Mouse (Mus musculus) lung, embryonic 14.5 days (tissue): ENCODE results near the gene Pygo2. TPM values are rescaled to one million over a fixed set of nuclear protein-coding genes. Genes with fewer than 3 reads are reported as not detected.

ENCODE experiments used
- ATAC-seq: fragments of 200-750 bp; cut with Nextera tagmentation; 2 replicates; pipeline ENCODE4 v1.8.0; 2017; ENCODE audit warnings: mild to moderate bottlenecking, moderate TSS enrichment, moderate library complexity; ENCODE audit not compliant: insufficient read depth
- DNase-seq: peaks from one replicate; pipeline ENCODE4 v3.0.0-alpha.2; 2015
- H3K27ac ChIP-seq: fragments of 300-500 bp; sonication (generic); 2 replicates; pipeline ENCODE4 v1.5.1; 2014; ENCODE audit warnings: low read depth, mild to moderate bottlenecking, moderate library complexity
- H3K27me3 ChIP-seq: fragments of 300-500 bp; sonication (generic); 2 replicates; pipeline ENCODE4 v1.6.1; 2014; ENCODE audit warnings: low read length, control low read depth; ENCODE audit not compliant: insufficient read depth
- H3K36me3 ChIP-seq: fragments of 300-500 bp; sonication (generic); 2 replicates; pipeline ENCODE4 v1.6.1; 2014; ENCODE audit warnings: control low read depth; ENCODE audit not compliant: insufficient read depth
- H3K4me1 ChIP-seq: fragments of 300-500 bp; sonication (generic); 2 replicates; pipeline ENCODE4 v1.6.1; 2014; ENCODE audit warnings: antibody characterized with exemption, control low read depth; ENCODE audit not compliant: insufficient read depth
- H3K4me2 ChIP-seq: fragments of 300-500 bp; sonication (generic); 2 replicates; pipeline ENCODE4 v1.6.1; 2014; ENCODE audit warnings: mild to moderate bottlenecking
- H3K4me3 ChIP-seq: fragments of 300-500 bp; sonication (generic); 2 replicates; pipeline ENCODE4 v1.5.1; 2014; ENCODE audit warnings: low read depth, low read length
- H3K9ac ChIP-seq: fragments of 300-500 bp; sonication (generic); 2 replicates; pipeline ENCODE4 v1.6.1; 2014
- H3K9me3 ChIP-seq: fragments of 300-500 bp; sonication (generic); 2 replicates; pipeline ENCODE4 v1.6.1; 2016; ENCODE audit warnings: low read depth, low read length, control low read depth
- CTCF ChIP-seq: IDR thresholded peaks from 2 replicates; pipeline ENCODE4 v1.5.1; 2016; ENCODE audit warnings: antibody characterized with exemption, low read depth
- WGBS: fragments of 180-500 bp; shearing (Covaris S2); extraction: QIAGEN DNeasy Blood & Tissue Kit; methylation state at CpG from one replicate; pipeline ENCODE4 v1.1.7; 2014; 5-methylcytosine and 5-hydroxymethylcytosine counted together
- polyA plus RNA-seq: library from polyadenylated mRNA; unstranded; fragments of >200 nt; fragmentation: Nextera tagmentation; extraction: Ambion mirVana; gene quantifications from 2 replicates; pipeline ENCODE4 v1.2.1, GENCODE M21; 2014

Gene Pygo2
- polyA plus RNA-seq, 1 experiment from 2014 or later: 54.0 TPM

- no peak for ATAC-seq
- Histone ChIP-seq H3K27me3 (no peaks in the 10 kb centered on the region), H3K27ac (peak overlapping the region; percentile 99), H3K4me1 (peaks cover 18% of the 10 kb centered on the region), H3K4me2 (peak overlapping the region; percentile 86), H3K36me3 (peaks cover 32% of the 10 kb centered on the region), H3K9me3 (no peaks in the 10 kb centered on the region), H3K4me3 (peak overlapping the region; percentile 55), H3K9ac (peak overlapping the region; percentile 58)
- TF ChIP-seq CTCF: no peak
- WGBS: 18% methylated on average over 2 of the region's 2 CpGs
- DNase-seq: no peak
Observed at GRCm38 (mm10) chr3:89417131-89417530, 12.9 kb upstream of the Pygo2 start.

DNA sequence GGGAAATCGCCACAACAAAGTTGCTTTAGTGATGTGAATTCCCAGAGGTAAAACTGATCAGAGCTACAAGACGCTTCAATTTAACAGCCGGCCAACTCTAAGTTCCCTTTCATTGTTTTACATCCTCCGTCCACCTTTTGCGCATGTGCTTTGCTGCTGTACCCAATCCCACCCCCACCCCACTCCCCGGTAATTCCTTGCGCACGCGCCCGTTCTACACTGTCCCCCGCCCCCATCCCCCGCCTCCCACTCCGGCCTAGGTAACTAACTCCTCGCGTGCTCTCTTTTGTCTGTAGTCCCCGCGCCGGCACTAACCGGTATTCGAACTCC is 12.2 kb upstream of the Pygo2 start:
- H3K36me3 ChIP-seq: peaks cover 32% of the 10 kb centered on the region
- H3K4me2 ChIP-seq: peak overlapping the region; percentile 86
- no peak for DNase-seq
- 0% methylated on average over 20 of the region's 20 CpGs for WGBS
- no peak for TF ChIP-seq CTCF
- ATAC-seq: peak; percentile 32
- H3K4me1 ChIP-seq: peaks cover 19% of the 10 kb centered on the region
- peak overlapping the region; percentile 55 for H3K4me3 ChIP-seq
- no peaks in the 10 kb centered on the region for H3K27me3 ChIP-seq
- H3K9ac ChIP-seq: peak overlapping the region; percentile 58
- H3K9me3 ChIP-seq: no peaks in the 10 kb centered on the region
- peak overlapping the region; percentile 99 for H3K27ac ChIP-seq

- peak within 1 kb of the TSS; percentile 99 for H3K27ac ChIP-seq
- no peaks in the 10 kb centered on the region for H3K27me3 ChIP-seq
- peak; percentile 91 for ATAC-seq
- no peaks in the 10 kb centered on the region for H3K9me3 ChIP-seq
- peaks cover 36% of the 10 kb centered on the region for H3K36me3 ChIP-seq
- peak within 1 kb of the TSS; percentile 58 for H3K9ac ChIP-seq
- DNase-seq: peak; percentile 99
- peak within 1 kb of the TSS; percentile 55 for H3K4me3 ChIP-seq
- peaks cover 19% of the 10 kb centered on the region for H3K4me1 ChIP-seq
- under 1% methylated on average over 39 of the region's 39 CpGs for WGBS
- no peak for TF ChIP-seq CTCF
- peak within 1 kb of the TSS; percentile 86 for H3K4me2 ChIP-seq
Observed at GRCm38 (mm10) chr3:89418170-89418860, 11.7 kb upstream of the Pygo2 start, which contains the start of the genes Cks1b and Shc1. Cks1b (minus strand) TSS chr3:89418383. Shc1 (plus strand) TSS chr3:89418443.

- Histone ChIP-seq H3K9me3 (no peaks in the 10 kb centered on the region), H3K4me2 (peak overlapping the region; percentile 86), H3K4me3 (peak overlapping the region; percentile 55), H3K9ac (peak overlapping the region; percentile 53), H3K4me1 (peaks cover 19% of the 10 kb centered on the region), H3K27me3 (no peaks in the 10 kb centered on the region), H3K27ac (peak overlapping the region; percentile 99), H3K36me3 (peaks cover 38% of the 10 kb centered on the region)
- no peak for TF ChIP-seq CTCF
- under 1% methylated on average over 16 of the region's 16 CpGs for WGBS
- DNase-seq (peak; percentile 92), ATAC-seq (peak; percentile 19)
Observed at GRCm38 (mm10) chr3:89418861-89419250, 11.2 kb upstream of the Pygo2 start.

- Histone ChIP-seq H3K9me3 (no peaks in the 10 kb centered on the region), H3K4me2 (peak overlapping the region; percentile 86), H3K4me3 (peak overlapping the region; percentile 55), H3K27me3 (no peaks in the 10 kb centered on the region), H3K36me3 (peaks cover 38% of the 10 kb centered on the region), H3K9ac (peak overlapping the region; percentile 53), H3K4me1 (peaks cover 19% of the 10 kb centered on the region), H3K27ac (peak overlapping the region; percentile 99)
- ATAC-seq (no peak), DNase-seq (peak; percentile 87)
- no peak for TF ChIP-seq CTCF
- 0% methylated on average over 9 of the region's 9 CpGs for WGBS
Observed at GRCm38 (mm10) chr3:89419571-89419970, 10.4 kb upstream of the Pygo2 start.

DNA sequence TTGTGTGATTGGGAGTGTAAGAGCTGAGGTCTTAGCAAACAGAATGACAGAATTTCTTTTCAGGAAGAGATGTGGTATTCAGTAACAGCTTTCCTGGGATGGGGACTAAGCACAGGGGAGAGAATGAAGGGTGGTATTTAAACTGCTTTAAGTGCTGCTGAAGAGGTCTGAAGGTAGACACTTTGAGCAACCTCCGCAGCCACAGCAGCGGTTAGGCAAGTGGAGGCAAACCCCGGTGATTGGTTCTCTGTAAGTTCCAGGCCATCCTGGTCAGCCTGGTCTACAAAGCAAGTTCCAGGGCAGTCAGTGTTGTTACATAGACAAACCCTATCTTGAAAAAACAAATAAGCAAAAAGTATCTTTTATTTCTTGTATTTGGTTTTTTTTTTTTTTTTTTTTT is 10.0 kb upstream of the Pygo2 start:
- peak overlapping the region; percentile 99 for H3K27ac ChIP-seq
- peak overlapping the region; percentile 86 for H3K4me2 ChIP-seq
- H3K36me3 ChIP-seq: peaks cover 38% of the 10 kb centered on the region
- peak overlapping the region; percentile 53 for H3K9ac ChIP-seq
- 17% methylated on average over 3 of the region's 3 CpGs for WGBS
- TF ChIP-seq CTCF: no peak
- H3K4me3 ChIP-seq: peak overlapping the region; percentile 55
- peak; percentile 35 for DNase-seq
- no peak for ATAC-seq
- no peaks in the 10 kb centered on the region for H3K9me3 ChIP-seq
- H3K4me1 ChIP-seq: peaks cover 19% of the 10 kb centered on the region
- H3K27me3 ChIP-seq: no peaks in the 10 kb centered on the region

GRCm38 (mm10) chr3:89420421-89420820 is 9.6 kb upstream of the Pygo2 start:
- Histone ChIP-seq H3K4me1 (peaks cover 19% of the 10 kb centered on the region), H3K9me3 (no peaks in the 10 kb centered on the region), H3K4me2 (peak overlapping the region; percentile 86), H3K9ac (0 out of 2 replicates have a peak overlapping the region, but pooled peaks have one; percentile 10), H3K4me3 (peak overlapping the region; percentile 55), H3K27me3 (no peaks in the 10 kb centered on the region), H3K36me3 (peaks cover 38% of the 10 kb centered on the region), H3K27ac (peak overlapping the region; percentile 99)
- no peak for ATAC-seq
- peak; percentile 15 for DNase-seq
- no peak for TF ChIP-seq CTCF
- 37% methylated on average over 2 of the region's 2 CpGs for WGBS
